Mouse (Mus musculus): ENCODE data around the gene Cd101. TPM values are rescaled to one million over a fixed set of nuclear protein-coding genes. Genes with fewer than 3 reads are reported as not detected.

The Cd101 gene
- polyA plus RNA-seq, 1 experiment from 2014 or later = 0.05 TPM

DNA sequence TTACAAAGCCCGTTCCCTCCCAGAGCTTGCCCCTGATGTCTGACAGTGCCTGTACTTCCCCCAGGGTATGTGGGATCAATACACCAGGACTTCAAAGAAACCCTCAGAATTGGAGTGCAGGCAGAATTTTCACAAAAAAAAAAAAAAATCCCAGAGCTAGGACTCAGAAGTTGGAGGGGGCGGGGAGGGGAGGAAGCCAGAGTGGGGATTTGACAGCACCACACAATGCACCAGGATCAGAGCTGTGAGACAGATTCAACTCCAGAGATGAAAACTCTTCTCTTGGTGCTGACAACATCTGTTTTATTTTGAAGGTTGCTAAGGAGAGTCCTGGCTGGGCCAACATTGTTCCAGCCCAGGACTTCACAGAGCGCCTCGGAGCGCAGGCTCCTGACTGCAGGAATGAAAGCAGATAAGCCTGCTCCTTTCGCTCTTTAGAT is 41.5 kb upstream of the Cd101 start:
- ATAC-seq (ENCODE audit: insufficient number of reproducible peaks, low FRiP score, low TSS enrichment, low read depth) (0 out of 2 replicates have a peak, but pooled peaks have one; percentile 6), DNase-seq (ENCODE audit: low spot score) (no peak)
- no peak overlapping the region for H3K4me2 ChIP-seq (ENCODE audit: low read depth, severe bottlenecking)
- H3K36me3 ChIP-seq (ENCODE audit: control insufficient read depth, insufficient read depth, low read length) = no peaks in the 10 kb centered on the region; the same call in 1 of the 2 replicates
- H3K9me3 ChIP-seq (ENCODE audit: control insufficient read depth, low read length) = no peaks in the 10 kb centered on the region
- no peaks in the 10 kb centered on the region for H3K27me3 ChIP-seq (ENCODE audit: control insufficient read depth, insufficient read depth, low read length)
- H3K27ac ChIP-seq (replicated peaks; ENCODE audit: low read depth, low read length) = no peak overlapping the region
- no peak overlapping the region for H3K4me3 ChIP-seq (ENCODE audit: low read depth, low read length)
- 56% methylated on average over 6 of the region's 6 CpGs for WGBS
- H3K4me1 ChIP-seq (ENCODE audit: control insufficient read depth, insufficient read depth, low read length) = peaks cover 14% of the 10 kb centered on the region
- H3K9ac ChIP-seq (ENCODE audit: low read length) = no peak overlapping the region

DNA sequence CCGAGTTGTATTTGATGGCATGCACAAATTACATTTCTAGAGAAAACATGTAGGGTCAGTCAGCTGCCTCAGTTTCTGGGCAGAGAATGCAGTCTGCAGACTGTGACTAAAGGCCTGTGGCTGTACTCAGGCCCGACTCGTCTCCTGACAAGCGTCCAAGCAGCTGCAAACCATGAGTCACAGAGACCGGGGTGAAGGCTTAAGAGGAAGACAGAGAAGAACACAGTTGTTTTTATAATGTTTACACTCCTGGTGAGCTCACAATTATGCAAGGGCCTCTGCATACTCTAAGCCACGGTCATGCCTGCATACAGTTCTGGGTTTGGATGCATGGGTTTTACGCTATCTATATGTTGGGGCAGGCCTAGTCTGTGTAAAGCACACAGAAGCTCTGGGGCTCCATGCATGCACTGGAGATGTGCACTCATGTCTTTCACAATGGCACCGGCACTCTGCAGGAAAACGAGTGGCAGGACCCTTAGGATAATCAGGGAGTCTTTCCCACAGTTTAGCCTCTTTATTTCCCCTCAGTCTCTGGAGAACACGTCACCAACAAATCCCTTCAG is 41.0 kb upstream of the Cd101 start:
- Histone ChIP-seq H3K4me2 (ENCODE audit: low read depth, severe bottlenecking) (no peak overlapping the region), H3K9ac (ENCODE audit: low read length) (no peak overlapping the region), H3K9me3 (ENCODE audit: control insufficient read depth, low read length) (no peaks in the 10 kb centered on the region), H3K27ac (replicated peaks; ENCODE audit: low read depth, low read length) (no peak overlapping the region), H3K27me3 (ENCODE audit: control insufficient read depth, insufficient read depth, low read length) (no peaks in the 10 kb centered on the region), H3K4me1 (ENCODE audit: control insufficient read depth, insufficient read depth, low read length) (peaks cover 14% of the 10 kb centered on the region), H3K36me3 (ENCODE audit: control insufficient read depth, insufficient read depth, low read length) (no peaks in the 10 kb centered on the region; the same call in 1 of the 2 replicates), H3K4me3 (ENCODE audit: low read depth, low read length) (no peak overlapping the region)
- WGBS = 59% methylated on average over 10 of the region's 10 CpGs
- no peak for DNase-seq (ENCODE audit: low spot score)
- no peak for ATAC-seq (ENCODE audit: insufficient number of reproducible peaks, low FRiP score, low TSS enrichment, low read depth)

DNA sequence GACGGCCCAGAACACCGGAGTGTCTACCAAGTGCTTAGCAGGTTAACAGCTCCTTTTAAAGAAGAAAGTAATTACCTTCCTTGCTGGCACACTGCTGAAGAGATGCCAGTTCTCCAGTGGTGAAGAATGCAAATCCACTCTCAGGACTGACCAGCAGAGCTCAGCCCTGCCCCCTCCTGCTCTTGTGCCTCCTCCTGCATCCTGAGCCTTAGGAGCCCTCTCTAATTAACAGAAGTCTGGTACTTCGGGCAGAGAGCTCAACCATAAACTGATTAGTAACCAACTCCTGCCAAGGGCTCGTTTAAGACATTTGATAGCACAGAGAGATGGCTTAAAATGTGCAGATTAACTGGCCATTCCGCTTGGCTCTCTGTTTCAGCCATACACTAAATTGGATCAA is 39.3 kb upstream of the Cd101 start:
- H3K27ac ChIP-seq (replicated peaks; ENCODE audit: low read depth, low read length) = no peak overlapping the region
- WGBS = 25% methylated on average over 5 of the region's 5 CpGs
- no peaks in the 10 kb centered on the region; the same call in 1 of the 2 replicates for H3K36me3 ChIP-seq (ENCODE audit: control insufficient read depth, insufficient read depth, low read length)
- no peak overlapping the region for H3K4me3 ChIP-seq (ENCODE audit: low read depth, low read length)
- H3K9ac ChIP-seq (ENCODE audit: low read length) = no peak overlapping the region
- DNase-seq (ENCODE audit: low spot score) = peak; percentile 44
- no peaks in the 10 kb centered on the region for H3K9me3 ChIP-seq (ENCODE audit: control insufficient read depth, low read length)
- peaks cover 14% of the 10 kb centered on the region for H3K4me1 ChIP-seq (ENCODE audit: control insufficient read depth, insufficient read depth, low read length)
- no peaks in the 10 kb centered on the region for H3K27me3 ChIP-seq (ENCODE audit: control insufficient read depth, insufficient read depth, low read length)
- no peak for ATAC-seq (ENCODE audit: insufficient number of reproducible peaks, low FRiP score, low TSS enrichment, low read depth)
- no peak overlapping the region for H3K4me2 ChIP-seq (ENCODE audit: low read depth, severe bottlenecking)

GRCm38 (mm10) chr3:101066175-101066574 is 36.8 kb upstream of the Cd101 start:
- Histone ChIP-seq H3K9ac (ENCODE audit: low read length) (no peak overlapping the region), H3K4me1 (ENCODE audit: control insufficient read depth, insufficient read depth, low read length) (peaks cover 14% of the 10 kb centered on the region), H3K27me3 (ENCODE audit: control insufficient read depth, insufficient read depth, low read length) (no peaks in the 10 kb centered on the region), H3K4me3 (ENCODE audit: low read depth, low read length) (no peak overlapping the region), H3K36me3 (ENCODE audit: control insufficient read depth, insufficient read depth, low read length) (no peaks in the 10 kb centered on the region; the same call in 1 of the 2 replicates), H3K4me2 (ENCODE audit: low read depth, severe bottlenecking) (no peak overlapping the region), H3K27ac (replicated peaks; ENCODE audit: low read depth, low read length) (no peak overlapping the region), H3K9me3 (ENCODE audit: control insufficient read depth, low read length) (no peaks in the 10 kb centered on the region)
- ATAC-seq (ENCODE audit: insufficient number of reproducible peaks, low FRiP score, low TSS enrichment, low read depth) (no peak), DNase-seq (ENCODE audit: low spot score) (no peak)
- WGBS = 87% methylated on average over 6 of the region's 6 CpGs

DNA sequence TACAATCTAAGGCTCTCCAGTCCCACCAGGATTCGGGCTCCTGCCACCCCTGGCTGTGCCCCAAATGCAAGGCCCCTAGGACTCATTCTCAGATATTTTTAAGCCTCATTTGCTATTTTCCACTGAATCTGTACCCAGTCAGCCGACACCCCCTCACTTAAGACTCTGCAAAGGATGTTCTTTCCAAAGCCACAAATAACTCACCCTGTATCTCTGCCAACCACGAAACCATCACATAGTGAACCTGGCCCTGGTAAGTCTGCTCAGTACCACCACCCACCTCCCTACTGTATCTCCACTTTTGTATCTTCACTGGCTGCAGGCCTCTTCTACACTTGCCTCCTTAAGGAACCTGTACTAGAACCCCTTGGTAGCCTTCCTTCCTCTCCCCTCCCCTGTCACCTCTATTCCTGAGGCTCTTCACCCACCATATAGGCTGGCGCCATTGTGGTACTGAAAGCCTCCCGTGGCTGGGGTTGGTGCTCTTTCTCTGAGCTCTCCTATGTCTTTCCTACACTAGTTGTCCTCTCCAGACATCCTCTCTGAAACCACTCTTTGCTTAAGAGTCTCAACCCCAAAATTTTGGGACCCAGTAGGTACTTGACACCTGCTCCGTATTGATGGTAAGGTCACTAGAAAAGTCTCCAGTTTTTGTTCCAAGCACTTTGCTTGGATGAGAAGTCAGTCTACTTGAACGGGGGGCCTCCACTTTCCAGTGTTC is 32.7 kb upstream of the Cd101 start:
- Histone ChIP-seq H3K27ac (replicated peaks; ENCODE audit: low read depth, low read length) (no peak overlapping the region), H3K27me3 (ENCODE audit: control insufficient read depth, insufficient read depth, low read length) (no peaks in the 10 kb centered on the region), H3K36me3 (ENCODE audit: control insufficient read depth, insufficient read depth, low read length) (peaks cover 2% of the 10 kb centered on the region; the same call in 1 of the 2 replicates), H3K4me3 (ENCODE audit: low read depth, low read length) (no peak overlapping the region), H3K4me2 (ENCODE audit: low read depth, severe bottlenecking) (no peak overlapping the region), H3K9ac (ENCODE audit: low read length) (no peak overlapping the region), H3K9me3 (ENCODE audit: control insufficient read depth, low read length) (no peaks in the 10 kb centered on the region), H3K4me1 (ENCODE audit: control insufficient read depth, insufficient read depth, low read length) (no peaks in the 10 kb centered on the region)
- no peak for DNase-seq (ENCODE audit: low spot score)
- WGBS = 92% methylated on average over 7 of the region's 7 CpGs
- no peak for ATAC-seq (ENCODE audit: insufficient number of reproducible peaks, low FRiP score, low TSS enrichment, low read depth)

DNA sequence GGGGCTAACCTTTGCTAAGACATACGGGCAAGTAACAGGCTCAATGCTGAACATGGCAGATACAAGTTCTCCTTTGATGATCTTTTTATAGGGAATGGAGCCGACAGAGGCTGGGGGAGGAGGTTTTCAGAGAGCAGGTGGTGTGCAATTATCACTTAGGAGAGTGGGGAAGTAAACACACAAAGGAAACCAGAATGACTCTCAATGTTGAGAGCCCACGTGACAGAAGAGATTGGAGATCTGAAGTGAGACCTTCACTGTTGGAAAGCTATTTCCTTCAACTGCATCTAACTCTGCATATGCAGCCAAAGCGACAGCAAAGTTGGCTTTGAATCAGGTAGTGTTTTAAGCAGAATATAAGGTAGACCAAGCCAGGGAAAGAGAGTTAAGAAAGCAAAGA is 29.9 kb upstream of the Cd101 start:
- 0 out of 2 replicates have a peak, but pooled peaks cover 2% of the 10 kb centered on the region for H3K36me3 ChIP-seq (ENCODE audit: control insufficient read depth, insufficient read depth, low read length)
- no peaks in the 10 kb centered on the region for H3K4me1 ChIP-seq (ENCODE audit: control insufficient read depth, insufficient read depth, low read length)
- no peaks in the 10 kb centered on the region for H3K9me3 ChIP-seq (ENCODE audit: control insufficient read depth, low read length)
- no peak for DNase-seq (ENCODE audit: low spot score)
- no peak overlapping the region for H3K4me3 ChIP-seq (ENCODE audit: low read depth, low read length)
- H3K4me2 ChIP-seq (ENCODE audit: low read depth, severe bottlenecking) = no peak overlapping the region
- ATAC-seq (ENCODE audit: insufficient number of reproducible peaks, low FRiP score, low TSS enrichment, low read depth) = no peak
- 73% methylated on average over 4 of the region's 4 CpGs for WGBS
- H3K27ac ChIP-seq (replicated peaks; ENCODE audit: low read depth, low read length) = no peak overlapping the region
- H3K27me3 ChIP-seq (ENCODE audit: control insufficient read depth, insufficient read depth, low read length) = no peaks in the 10 kb centered on the region
- H3K9ac ChIP-seq (ENCODE audit: low read length) = no peak overlapping the region

- DNase-seq (ENCODE audit: low spot score) = no peak
- Histone ChIP-seq H3K9ac (ENCODE audit: low read length) (no peak overlapping the region), H3K4me3 (ENCODE audit: low read depth, low read length) (no peak overlapping the region), H3K4me2 (ENCODE audit: low read depth, severe bottlenecking) (no peak overlapping the region), H3K27ac (replicated peaks; ENCODE audit: low read depth, low read length) (no peak overlapping the region), H3K27me3 (ENCODE audit: control insufficient read depth, insufficient read depth, low read length) (no peaks in the 10 kb centered on the region), H3K4me1 (ENCODE audit: control insufficient read depth, insufficient read depth, low read length) (no peaks in the 10 kb centered on the region), H3K36me3 (ENCODE audit: control insufficient read depth, insufficient read depth, low read length) (0 out of 2 replicates have a peak, but pooled peaks cover 2% of the 10 kb centered on the region), H3K9me3 (ENCODE audit: control insufficient read depth, low read length) (no peaks in the 10 kb centered on the region)
- WGBS = 79% methylated on average over 2 of the region's 2 CpGs
- ATAC-seq (ENCODE audit: insufficient number of reproducible peaks, low FRiP score, low TSS enrichment, low read depth) = no peak
These were observed 28.8 kb upstream of the Cd101 start for GRCm38 (mm10) chr3:101058203-101058602.

- no peaks in the 10 kb centered on the region for H3K9me3 ChIP-seq (ENCODE audit: control insufficient read depth, low read length)
- no peak overlapping the region for H3K4me2 ChIP-seq (ENCODE audit: low read depth, severe bottlenecking)
- H3K4me1 ChIP-seq (ENCODE audit: control insufficient read depth, insufficient read depth, low read length) = no peaks in the 10 kb centered on the region
- 0 out of 2 replicates have a peak, but pooled peaks cover 2% of the 10 kb centered on the region for H3K36me3 ChIP-seq (ENCODE audit: control insufficient read depth, insufficient read depth, low read length)
- no peak for ATAC-seq (ENCODE audit: insufficient number of reproducible peaks, low FRiP score, low TSS enrichment, low read depth)
- no peak overlapping the region for H3K27ac ChIP-seq (replicated peaks; ENCODE audit: low read depth, low read length)
- H3K9ac ChIP-seq (ENCODE audit: low read length) = no peak overlapping the region
- 89% methylated on average over 8 of the region's 8 CpGs for WGBS
- H3K27me3 ChIP-seq (ENCODE audit: control insufficient read depth, insufficient read depth, low read length) = no peaks in the 10 kb centered on the region
- no peak for DNase-seq (ENCODE audit: low spot score)
- H3K4me3 ChIP-seq (ENCODE audit: low read depth, low read length) = no peak overlapping the region
These were observed 25.9 kb upstream of the Cd101 start for GRCm38 (mm10) chr3:101055216-101055615.

All from limb, embryonic 11.5 days (tissue).